Mouse (Mus musculus) cerebellum, adult 2 months (tissue): ENCODE results near the gene Gm10271.

Experiments
- CTCF ChIP-seq: fragments of 200-500 bp; IDR thresholded peaks from 2 replicates; pipeline ENCODE4 v1.5.1; 2011; ENCODE audit warnings: low read depth, mild to moderate bottlenecking, control low read depth, low read length, moderate library complexity, borderline replicate concordance; ENCODE audit not compliant: insufficient read depth
- POLR2A ChIP-seq: fragments of 200-500 bp; IDR thresholded peaks from 2 replicates; pipeline ENCODE4 v1.6.1; 2011; ENCODE audit warnings: low read length, control low read depth, borderline replicate concordance; ENCODE audit not compliant: insufficient read depth

- TF ChIP-seq CTCF = no peak
- no peak for TF ChIP-seq POLR2A
Observed at GRCm38 (mm10) chr10:116920641-116921040, 51.8 kb downstream of the Gm10271 start.
